Mouse (Mus musculus) right cerebral cortex, postnatal 14 days (tissue): ENCODE measurements around the gene Gm20388.

Experiments used
- DNase-seq: peaks from one replicate; pipeline ENCODE4 v3.0.0; 2022

The Gm20388 gene

DNA sequence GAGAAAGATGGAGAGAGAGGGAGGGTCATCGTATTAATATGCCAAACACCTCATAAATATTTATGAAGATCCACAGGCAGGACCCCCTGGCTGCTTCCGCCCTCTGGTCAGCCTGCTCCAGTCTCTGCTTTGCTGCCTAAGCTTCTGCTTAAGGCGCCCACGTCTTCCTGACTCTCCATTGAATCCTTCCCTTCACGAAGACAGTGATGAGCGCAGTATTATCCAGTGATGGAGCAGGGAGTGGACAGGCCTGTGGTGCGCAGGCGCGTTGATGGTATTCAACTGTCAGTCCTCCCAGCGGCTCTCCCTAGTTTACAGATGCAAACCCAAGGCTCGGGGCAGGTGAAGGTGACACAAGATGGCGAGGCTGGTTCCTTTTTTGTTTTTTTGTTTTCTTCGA, 985.6 kb downstream of the Gm20388 start:
- no peak for DNase-seq

DNA sequence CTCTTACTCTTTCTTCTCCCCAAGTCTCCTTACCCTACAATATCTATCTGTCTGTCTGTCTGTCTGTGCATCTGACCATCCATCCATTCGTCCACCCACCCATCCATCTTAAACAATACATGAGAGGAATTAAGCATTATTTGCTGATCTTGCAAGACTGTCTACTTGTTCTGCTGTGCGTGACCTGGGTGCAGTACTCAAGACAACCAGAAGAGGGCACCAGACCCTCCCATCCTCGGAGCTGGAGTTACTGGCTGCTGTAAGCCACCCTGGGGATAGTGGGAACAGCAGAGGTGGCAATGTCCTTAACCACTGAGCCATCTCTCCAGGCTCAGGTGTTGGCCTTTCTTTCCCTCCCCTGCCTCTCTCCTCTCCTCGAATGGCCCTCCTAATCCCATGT, 987.4 kb downstream of the Gm20388 start:
- DNase-seq: peak; percentile 53

DNA sequence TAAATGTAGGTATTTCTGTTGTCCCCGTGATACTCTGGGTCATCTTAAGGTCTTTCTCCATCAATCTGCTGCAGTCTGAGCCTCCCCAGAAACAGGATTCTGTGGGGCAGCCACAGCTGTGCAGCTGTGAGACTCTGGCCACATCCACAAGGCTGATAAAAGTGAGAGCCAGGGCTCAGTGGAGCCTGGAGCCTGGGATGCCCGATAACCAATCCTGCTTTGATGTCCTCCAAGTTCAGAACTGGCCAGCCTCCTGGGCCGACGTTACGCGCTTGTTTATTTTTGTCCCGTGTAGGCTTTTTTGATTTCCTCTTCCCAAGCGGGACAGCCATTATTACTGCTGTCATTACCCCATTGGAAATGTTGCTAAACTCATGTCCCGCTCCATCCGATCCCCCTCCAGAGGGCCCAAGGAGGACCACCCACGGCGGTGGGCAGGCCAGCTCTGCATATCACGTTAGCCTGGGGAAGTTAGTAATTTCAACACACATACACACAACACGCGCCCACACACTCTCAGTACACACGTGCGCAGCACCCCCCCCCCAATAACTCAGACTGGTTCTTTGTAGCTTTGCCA, 988.3 kb downstream of the Gm20388 start:
- DNase-seq: no peak

DNA sequence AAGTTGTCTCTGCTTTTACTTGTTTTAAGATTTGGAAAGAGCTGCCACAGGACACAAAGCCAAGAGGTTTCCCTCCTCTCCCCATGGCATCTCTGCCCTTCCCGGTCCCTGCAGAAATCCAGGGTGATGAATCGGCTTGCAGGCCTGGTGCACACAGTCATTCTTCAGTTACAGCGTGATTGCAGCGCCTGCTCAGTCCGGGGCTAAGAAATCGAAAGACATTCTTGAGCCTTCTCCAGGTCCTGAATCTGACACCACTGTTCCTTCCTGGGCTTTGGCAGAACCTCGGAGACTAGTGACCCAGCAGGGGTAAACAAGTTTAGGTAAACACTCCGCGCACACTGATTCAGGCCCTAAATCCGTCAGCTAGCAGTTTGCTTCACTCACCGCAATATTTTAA, 991.7 kb downstream of the Gm20388 start:
- no peak for DNase-seq

DNA sequence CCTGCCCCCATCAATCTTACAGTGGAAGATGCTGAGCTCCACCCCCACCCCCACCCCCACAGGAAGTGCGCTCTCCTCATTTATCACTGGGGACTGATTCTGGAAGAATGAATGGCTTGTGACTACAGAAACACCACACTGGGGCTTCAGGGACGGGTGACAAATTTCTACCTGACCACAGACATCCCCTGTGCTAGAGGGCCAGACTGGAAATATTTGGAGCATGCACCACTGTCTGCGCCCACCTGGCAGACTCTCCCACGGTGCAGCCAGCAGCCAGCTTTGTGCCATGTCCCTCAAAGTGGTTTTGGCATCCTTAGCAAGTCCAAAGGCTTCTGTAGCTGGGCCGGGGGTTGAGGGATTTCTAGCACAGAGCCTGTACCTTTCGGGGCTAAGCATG, 997.0 kb downstream of the Gm20388 start:
- DNase-seq: no peak

DNA sequence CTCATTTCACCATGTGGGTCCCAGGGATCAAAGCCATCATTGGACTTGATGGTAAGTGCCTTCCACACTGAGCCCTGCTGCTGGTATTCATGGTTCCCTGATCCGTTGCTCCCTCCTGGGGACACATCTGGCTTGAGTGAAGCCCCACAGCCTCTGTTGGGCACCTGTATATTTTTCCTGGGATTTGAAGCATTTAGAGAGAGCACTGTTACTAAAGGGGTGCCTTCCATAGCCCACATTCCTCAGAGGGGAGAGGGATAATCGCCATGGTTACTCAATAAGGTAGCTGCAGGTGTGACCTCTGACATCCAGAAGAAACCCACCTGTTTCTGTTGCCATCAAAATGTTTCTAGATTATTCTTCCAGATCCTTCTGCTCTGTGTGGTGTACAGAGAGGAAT, 1000.3 kb downstream of the Gm20388 start:
- no peak for DNase-seq

DNA sequence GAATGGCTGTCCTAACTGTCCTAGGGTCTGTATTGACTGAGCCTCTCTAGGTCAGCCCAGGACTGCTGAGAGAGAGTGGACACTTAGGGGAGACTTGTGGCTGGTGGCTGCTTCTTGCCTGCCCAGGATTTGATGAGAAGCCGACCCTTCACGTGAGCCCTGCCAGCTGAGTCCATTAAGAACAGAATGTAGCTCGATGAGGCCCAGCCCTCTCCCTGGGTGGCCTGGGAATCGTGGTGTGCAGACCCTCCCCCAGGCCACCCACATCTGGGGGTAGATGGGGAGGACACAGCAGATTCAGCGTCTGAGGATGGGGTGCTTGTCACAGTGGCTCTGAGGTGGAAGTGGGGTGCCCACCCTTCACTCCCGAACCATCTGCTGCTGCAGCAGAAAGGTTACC, 1001.8 kb downstream of the Gm20388 start:
- no peak for DNase-seq

DNA sequence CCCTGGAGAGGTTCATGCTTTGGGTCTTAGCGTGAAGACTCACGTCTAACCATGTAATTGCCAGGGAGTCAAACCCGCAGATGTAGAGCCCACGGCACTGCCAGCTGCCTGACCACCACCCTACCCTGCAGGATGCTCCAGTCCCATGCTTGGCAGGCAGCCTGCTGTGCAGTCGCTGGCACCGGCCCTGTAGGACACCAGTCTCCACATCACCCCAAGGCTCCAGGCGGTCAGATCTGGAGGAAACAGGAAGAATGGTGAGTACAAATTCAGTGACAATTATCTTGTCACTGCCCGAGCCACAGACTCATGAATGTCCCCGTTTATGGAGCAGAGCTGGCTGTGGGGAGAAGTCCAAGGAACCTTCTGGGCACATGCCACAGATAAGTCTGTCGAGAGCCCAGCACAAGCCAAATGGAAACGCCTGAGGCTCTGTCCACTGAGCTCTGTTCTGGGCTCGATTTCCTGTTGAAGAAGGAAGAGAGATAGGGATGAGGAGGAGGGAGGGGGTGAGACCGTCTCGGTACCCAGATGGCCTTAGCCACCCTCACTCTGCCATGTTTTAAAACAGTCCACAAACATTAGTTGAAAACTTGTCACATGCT, 1006.3 kb downstream of the Gm20388 start:
- no peak for DNase-seq

DNA sequence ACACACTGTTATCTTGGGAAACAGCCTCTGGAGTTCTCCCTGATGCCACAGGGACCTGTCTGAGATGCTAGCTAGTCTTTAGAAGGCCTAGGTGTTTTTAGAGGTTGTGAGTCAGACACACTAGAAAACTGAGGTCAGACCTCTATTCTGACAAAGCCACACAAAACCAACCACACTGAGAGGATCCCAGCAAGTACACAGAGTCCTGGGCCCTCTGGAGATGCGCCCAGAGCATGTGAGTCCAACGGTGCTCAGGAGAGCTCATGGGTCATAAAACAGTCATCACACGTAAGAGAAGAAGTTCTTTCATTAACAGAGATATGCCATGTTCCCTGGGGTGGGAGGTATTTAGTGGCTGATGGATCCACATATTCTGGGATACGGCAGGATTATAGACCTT, 1009.9 kb downstream of the Gm20388 start:
- DNase-seq: no peak

DNA sequence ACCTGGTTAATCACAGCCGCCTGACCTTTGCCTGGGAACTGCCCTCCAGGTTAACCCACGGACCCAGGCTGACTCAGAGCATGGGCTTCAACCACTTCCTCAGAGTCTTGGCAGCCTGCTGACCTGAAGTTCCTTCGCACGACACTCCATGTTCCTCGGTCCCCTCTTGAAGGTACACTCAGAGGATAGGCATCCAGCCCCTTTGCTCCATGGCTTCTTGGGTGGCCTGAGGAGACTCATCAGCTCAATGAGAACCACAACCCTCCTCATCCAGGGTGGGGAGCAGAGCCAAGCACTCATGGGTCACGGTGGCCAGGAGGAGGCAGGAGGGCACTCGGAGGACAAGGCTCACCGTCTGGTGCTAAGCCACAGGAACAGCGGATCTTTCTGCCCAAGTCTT, 1015.6 kb downstream of the Gm20388 start:
- DNase-seq: no peak

DNA sequence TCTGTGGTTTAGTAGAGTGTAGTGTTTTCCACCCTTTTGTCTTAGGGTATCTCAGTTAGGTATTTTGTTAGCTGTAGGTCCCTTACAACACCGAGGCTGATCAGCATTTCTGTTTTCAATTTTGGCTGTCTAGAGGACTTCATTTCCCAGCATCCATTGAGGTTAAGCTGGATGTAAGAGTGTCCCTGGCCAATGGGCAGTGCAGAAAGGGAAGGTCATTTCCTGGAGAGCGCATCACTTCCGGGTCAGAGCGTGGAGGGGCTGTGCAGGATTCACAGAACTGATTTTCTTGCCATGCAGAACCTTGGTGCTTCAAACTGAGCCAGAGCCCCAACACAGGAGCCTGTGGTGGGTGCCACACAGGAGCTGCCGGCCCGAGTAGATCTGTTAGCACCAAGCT, 1017.4 kb downstream of the Gm20388 start:
- DNase-seq: no peak

DNA sequence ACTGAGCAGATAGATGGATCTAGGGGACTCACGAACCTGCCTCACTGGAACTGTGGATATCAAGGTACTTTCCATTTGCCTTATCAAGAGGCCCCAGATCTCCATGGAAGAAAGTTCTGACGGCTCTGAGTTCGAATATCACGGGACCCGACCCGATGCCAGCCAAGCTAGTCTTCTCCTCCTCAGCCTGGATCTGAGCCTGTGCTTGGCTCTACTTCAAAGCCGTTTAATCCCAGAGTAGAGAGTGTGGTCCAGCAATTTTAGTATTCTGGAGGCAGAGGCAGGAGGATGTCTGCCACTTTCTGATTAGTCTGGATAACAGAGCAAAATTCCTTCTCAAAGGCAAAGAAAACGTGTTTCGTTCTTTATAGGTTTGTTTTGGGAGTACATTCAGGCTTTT, 1024.0 kb downstream of the Gm20388 start:
- no peak for DNase-seq

DNA sequence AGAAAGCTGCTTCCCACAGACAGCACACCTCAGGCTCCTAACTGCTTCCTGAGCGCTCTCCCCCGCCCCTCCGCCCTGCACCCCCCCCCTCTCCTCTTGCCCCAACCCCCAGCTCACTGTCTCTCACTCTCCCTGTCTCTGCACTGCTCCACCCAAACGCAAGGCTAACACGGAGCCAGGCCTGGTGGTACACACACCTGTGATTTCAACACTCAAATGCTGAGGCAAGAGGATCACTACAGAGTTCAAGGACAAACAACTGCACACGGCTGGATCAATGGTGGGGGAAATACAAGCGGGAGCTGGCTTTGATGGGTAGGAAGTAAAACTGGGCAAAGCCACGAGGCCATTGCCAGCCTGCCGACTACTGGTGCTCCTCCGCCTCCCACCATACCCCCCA, 1026.0 kb downstream of the Gm20388 start:
- DNase-seq: no peak

DNA sequence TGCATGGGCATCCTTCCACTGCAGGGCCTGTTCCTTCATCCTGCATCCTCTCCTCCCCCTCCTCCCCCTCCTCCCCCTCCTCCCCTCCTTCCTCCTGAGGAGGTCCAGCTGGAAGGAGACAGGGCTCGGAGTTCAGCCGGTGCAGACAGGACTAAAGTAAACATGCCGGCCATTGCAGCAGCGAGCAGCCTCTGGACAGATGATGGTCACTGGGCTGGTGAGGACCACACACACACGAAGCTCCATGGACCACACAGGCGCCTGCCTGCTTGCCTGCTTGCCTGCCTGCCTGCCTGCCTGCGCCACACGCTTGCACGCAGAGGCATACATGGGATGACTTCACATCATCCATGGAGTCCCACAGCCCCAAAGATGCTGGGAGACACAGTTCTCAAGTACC, 1026.8 kb downstream of the Gm20388 start:
- DNase-seq: no peak

DNA sequence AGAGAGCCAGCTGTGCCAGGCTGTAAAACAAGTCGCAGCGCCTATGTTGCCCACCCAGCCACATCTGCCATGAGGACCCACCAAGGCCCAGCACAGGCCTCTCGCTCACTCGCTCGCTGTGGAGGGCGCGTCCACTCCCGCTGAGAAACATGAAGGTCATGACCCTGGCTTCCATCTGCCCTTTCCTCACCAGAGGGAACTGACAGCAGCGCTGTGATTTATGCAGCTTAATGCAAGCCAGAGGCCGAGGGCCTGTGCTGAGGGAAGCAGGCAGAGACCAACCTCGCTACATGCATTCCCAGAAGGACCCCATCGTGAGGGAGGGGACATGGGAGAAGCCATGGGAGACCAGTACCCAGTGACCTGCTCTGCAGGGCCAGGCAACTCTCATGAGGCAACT, 1029.6 kb downstream of the Gm20388 start:
- no peak for DNase-seq

DNA sequence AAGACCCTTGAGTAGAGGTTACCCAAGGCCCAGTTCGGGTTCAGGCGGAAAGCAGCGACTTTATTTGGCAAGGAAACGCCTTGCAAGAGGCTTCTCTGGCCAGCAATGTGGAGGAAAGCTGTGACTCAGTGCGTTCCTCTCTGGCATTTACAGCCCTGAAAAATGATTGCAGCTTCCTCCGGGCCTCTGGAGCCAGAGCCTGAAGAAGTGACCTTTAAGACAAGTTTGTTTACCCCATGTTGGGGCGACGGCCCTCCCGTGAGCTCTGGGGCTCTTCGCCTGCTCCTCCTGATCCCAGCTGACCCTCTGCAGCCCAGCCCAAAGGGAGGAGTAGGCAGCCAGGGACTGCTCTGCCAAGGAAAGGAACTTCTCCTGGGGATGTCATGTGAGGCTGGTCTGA, 1036.6 kb downstream of the Gm20388 start:
- DNase-seq: no peak

DNA sequence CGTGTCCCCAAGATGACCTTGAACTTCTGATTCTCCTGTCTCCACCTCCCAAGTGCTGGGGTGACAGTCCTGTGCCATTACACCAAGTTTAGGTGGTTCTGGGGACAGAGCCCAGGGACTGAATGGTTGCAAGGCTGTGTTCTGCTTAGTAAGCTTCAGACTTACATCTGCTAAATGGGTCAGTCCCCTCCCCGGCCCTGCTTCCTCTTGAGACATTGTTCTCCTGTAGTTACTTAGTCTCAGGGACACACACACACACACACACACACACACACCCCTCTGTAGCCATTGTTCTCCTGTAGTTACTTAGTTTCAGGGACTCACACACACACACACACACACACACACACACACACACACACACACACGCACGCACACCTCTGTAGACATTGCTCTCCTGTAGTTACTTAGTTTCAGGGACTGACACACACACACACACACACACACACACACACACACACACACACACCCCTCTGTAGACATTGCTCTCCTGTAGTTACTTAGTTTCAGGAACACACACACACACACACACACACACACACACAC, 1037.5 kb downstream of the Gm20388 start:
- no peak for DNase-seq

DNA sequence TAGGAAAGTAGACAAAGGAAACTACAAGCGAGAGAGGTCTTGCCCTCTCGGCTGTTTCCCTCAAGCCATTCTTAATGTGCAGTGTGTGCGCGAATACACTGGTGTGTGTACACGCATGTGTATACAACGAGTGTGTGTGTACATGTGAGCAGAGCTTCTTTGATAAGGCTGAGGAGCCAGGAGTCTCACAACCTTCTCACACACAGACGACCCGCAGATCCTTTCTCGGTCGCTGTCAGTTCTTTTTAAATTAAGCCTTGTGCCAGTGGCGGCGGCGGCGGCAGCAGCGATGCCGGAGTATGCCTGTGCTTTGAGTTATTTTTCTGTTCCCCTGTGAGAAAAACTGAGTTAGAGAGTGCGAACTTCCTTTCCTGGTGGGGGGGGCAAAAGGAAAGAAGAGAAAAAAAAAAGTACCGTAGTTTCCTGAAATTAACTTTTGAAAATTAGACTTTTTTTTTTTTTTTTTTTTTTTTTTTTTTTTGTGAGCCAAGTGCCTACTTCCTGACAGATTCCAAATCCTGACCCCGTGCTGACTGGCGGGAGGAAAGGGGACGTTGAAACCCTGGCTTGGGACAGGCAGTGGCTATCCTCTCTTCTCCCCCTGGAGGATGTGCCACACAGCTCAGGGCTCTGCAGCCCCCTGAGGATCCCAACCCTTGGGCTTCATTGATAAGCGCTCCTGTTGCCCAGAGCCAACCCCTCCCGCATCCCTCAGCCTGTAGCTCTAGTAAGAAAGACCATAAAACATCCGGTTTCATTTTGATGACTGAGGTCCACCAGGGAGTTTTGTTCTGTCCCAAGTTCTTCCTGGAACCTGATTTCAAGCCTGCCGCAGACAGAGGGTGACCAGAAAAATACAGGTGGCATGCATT, 1038.2 kb downstream of the Gm20388 start:
- no peak for DNase-seq

DNA sequence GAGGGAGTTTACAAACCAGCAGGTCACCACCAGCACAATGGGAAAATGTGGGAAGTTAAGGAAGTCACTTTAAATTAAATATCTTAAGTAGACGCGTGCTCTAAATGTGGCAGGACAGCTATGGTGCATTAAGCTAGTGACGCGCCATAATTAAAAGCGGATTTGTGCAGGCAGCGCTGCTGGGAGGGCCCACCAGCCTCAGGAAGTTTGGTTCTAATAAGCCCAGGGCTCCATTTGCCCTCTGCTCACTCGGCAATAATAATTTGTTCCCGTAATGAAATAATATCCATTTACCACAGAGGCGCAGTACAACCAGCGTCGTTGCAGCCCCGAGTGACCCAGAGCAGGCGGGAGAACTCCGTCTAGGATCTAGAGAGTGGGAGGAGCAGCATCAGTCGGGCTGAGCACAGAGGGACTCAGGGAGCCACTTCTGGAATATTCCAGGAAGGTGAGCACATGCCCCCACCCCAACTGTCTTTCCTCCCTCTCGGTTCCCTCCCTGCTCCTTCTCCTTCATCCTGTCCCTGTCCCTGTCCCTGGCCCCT, 1040.1 kb downstream of the Gm20388 start:
- no peak for DNase-seq

DNA sequence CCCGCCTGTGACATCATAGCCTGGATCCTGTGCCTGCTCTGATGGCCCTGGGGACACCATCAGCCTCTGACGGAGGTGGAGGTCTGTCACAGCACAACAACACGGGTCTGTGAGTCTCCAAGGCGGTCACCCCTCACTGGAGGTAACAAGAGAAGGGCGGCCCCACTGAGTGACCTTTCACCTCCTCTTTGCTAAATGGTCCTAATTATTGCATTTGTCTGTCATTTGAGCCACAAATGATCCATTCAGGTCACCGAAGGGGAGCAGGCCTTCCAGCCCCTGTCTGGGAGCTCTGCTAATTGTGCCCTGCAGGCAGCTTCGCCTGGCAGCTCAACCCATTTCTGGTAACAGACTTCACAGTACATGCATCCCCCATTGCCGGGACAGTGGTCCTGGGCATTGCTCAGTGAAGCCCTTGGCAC, 1048.8 kb downstream of the Gm20388 start:
- no peak for DNase-seq

DNA sequence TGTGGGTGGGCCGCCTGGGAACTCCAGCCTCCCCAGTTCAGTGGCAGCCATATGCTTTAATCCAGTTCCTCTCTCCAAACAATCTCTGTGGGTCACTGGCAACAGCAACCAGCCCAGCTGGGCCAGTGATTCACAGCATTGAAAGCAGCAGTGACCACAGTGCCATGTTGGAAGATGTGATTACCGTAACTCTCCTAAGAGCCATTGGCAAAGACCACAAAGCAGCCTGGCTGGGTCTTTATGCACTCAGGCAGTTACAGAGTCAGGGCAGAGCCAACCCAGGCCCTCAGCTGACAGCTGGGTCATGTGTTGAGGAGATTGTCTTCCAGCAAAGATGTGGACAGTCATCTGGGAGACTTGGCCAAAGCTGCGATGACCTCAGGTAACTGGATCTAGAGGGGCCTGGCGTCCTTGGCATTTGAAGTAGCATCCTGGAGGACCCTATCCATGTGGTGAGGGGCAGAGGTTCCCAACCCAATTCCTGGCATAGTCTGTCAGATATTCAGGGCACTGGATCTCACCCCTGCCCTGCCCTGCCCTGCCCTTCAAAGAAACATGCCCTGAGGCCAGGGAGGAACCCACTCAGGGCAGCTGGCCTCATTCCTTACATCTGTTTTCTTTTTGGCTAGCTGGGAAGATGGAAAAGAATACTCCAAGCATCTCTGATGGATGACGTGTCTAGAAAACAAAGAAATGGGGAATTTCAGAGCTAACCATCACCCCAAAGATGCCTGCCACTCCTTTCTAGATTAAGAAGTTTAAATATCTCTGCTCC, 1052.2 kb downstream of the Gm20388 start:
- DNase-seq: no peak

DNA sequence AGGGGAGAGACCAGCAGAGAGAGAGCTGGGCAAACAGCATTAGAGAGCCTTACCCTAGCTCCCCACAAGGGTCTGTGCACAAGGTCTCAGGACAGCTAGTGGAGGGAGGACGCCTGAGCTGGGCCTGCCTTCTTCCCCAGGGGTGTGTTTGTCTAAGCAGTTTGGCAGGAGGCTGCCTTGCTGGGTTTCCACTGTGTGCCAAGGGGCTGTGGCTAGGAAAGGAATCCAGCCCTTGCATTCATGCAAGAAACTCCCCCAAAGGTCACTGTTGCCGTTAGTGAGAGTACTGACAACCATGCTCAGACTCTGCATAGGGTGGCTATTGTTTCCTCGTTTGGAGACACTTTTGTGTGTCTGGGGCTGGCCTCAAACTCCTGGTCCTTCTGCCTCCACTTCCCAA, 1055.9 kb downstream of the Gm20388 start:
- DNase-seq: no peak

DNA sequence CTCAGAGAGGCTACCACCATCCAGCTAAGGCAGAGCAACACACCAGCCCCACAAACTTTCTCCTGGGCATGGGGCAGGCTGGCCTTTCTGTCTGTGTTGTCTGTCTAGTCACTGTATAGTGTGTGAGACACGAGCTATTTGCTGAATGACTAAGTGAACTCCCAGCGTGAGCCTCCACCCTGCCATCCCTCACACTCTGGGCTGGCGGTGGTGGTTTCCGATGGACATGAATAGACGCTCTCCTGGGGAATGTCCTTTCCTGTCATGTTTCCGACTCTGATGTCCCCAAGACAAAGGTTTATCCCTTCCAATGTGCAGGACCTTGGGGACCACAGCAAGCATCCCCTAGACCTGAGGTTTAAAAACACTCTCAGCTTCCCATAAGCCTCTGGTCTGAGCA, 1057.7 kb downstream of the Gm20388 start:
- DNase-seq: no peak
